Mouse (Mus musculus) ES-E14 (cell line): ENCODE results near the gene Slc12a5. TPM values are rescaled to one million over a fixed set of nuclear protein-coding genes. Genes with fewer than 3 reads are reported as not detected.
A peak's percentile ranks its signal among the peaks of the same experiment; 100 is the strongest.

Source experiments
- DNase-seq: peaks from one replicate; pipeline ENCODE4 v3.0.0-alpha.2; 2013; ENCODE audit warnings: low read depth, low spot score
- H3K27ac ChIP-seq: 2 replicates; pipeline ENCODE4 v1.5.1; 2012; ENCODE audit warnings: low read depth, mild to moderate bottlenecking, low read length, moderate library complexity, mixed read lengths; ENCODE audit not compliant: poor library complexity, insufficient read depth, severe bottlenecking
- H3K36me3 ChIP-seq: 2 replicates; pipeline ENCODE4 v1.6.1; 2012; ENCODE audit warnings: mild to moderate bottlenecking, low read length, moderate library complexity, mixed read lengths; ENCODE audit not compliant: control insufficient read depth, poor library complexity, insufficient read depth, severe bottlenecking
- H3K4me1 ChIP-seq, 2 experiments: fragments of 150-350 bp in 1 of 2; sonication (generic) in 1 of 2; 2 replicates each; pipeline ENCODE4 v1.6.1; 2012; ENCODE audit warnings: low read length in 2 of 2, mild to moderate bottlenecking in 1 of 2, mixed read lengths in 1 of 2; ENCODE audit not compliant: control insufficient read depth in 2 of 2, insufficient read depth in 2 of 2, poor library complexity in 1 of 2
- H3K4me3 ChIP-seq, 2 experiments: fragments of 150-350 bp in 1 of 2; sonication (generic) in 1 of 2; 2 replicates each; pipeline ENCODE4 v1.5.1; 2012; ENCODE audit warnings: low read length in 2 of 2, low read depth in 1 of 2, mild to moderate bottlenecking in 1 of 2, mixed read lengths in 1 of 2; ENCODE audit not compliant: insufficient read depth in 1 of 2, poor library complexity in 1 of 2, severe bottlenecking in 1 of 2
- H3K9ac ChIP-seq: 2 replicates; pipeline ENCODE4 v1.6.1; 2012; ENCODE audit warnings: low read depth, mild to moderate bottlenecking, low read length, mixed read lengths; ENCODE audit not compliant: poor library complexity, insufficient read depth, severe bottlenecking
- H3K9me3 ChIP-seq: fragments of 150-350 bp; sonication (generic); 2 replicates; pipeline ENCODE4 v1.6.1; 2012; ENCODE audit warnings: low read depth, mild to moderate bottlenecking, low read length; ENCODE audit not compliant: control insufficient read depth, insufficient read depth
- CHD2 ChIP-seq: IDR thresholded peaks from 2 replicates; pipeline ENCODE4 v1.6.1; 2014; ENCODE audit warnings: mild to moderate bottlenecking, low read depth, low read length, inconsistent platforms
- HCFC1 ChIP-seq: IDR thresholded peaks from 2 replicates; pipeline ENCODE4 v1.6.1; 2012; ENCODE audit warnings: low read length, inconsistent platforms, borderline replicate concordance; ENCODE audit not compliant: insufficient read depth
- MAFK ChIP-seq: IDR thresholded peaks from 2 replicates; pipeline ENCODE4 v1.6.1; 2014; ENCODE audit warnings: mild to moderate bottlenecking, low read depth, low read length, inconsistent platforms; ENCODE audit not compliant: insufficient read depth
- ZC3H11A ChIP-seq: IDR thresholded peaks from 2 replicates; pipeline ENCODE4 v1.6.1; 2012; ENCODE audit warnings: low read depth, mild to moderate bottlenecking, inconsistent platforms, low read length, borderline replicate concordance
- ZNF384 ChIP-seq: IDR thresholded peaks from 2 replicates; pipeline ENCODE4 v1.6.1; 2012; ENCODE audit warnings: low read depth, low read length, inconsistent platforms
- in situ Hi-C, 2 experiments: fragments of 600-800 bp; cut with MboI; formaldehyde crosslinking; loops; one replicate each; pipeline ENCODE4 v1.15.1; 2025; ENCODE audit warnings: low sequenced_read_pairs in 2 of 2, inconsistent platforms in 1 of 2; ENCODE audit not compliant: unreplicated experiment in 2 of 2
- total RNA-seq: library from RNA; depleted of rRNA; stranded (reverse); fragments of 300-350 nt; gene quantifications from 2 replicates; pipeline ENCODE4 v1.2.3, GENCODE M21; 2012

Gene Slc12a5
- total RNA-seq, 1 experiment: 1.7 TPM

GRCm38 (mm10) chr2:165027163-165027562 lies 66.6 kb downstream of the Slc12a5 start:
- no peak for TF ChIP-seq ZC3H11A
- TF ChIP-seq ZNF384: no peak
- Histone ChIP-seq H3K36me3 (0 out of 2 replicates have a peak, but pooled peaks cover 4% of the 10 kb centered on the region), H3K27ac (no peak overlapping the region), H3K4me3 (no peak overlapping the region), H3K9me3 (no peaks in the 10 kb centered on the region), H3K4me1 (peaks cover 1 to 7% of the 10 kb centered on the region in 2 experiments; a peak in 3 of 4 replicates), H3K9ac (no peak overlapping the region)
- in situ Hi-C loops: no loop called here
- no peak for DNase-seq

- H3K36me3 ChIP-seq: no peaks in the 10 kb centered on the region
- no peak for DNase-seq
- no peak overlapping the region for H3K4me3 ChIP-seq
- H3K4me1 ChIP-seq: peaks cover 1 to 12% of the 10 kb centered on the region in 2 experiments; a peak in 3 of 4 replicates
- H3K9me3 ChIP-seq: no peaks in the 10 kb centered on the region
- in situ Hi-C loops: no loop called here
- TF ChIP-seq MAFK: no peak
- no peak for TF ChIP-seq ZNF384
- no peak for TF ChIP-seq HCFC1
- no peak for TF ChIP-seq ZC3H11A
- no peak for TF ChIP-seq CHD2
- no peak overlapping the region for H3K9ac ChIP-seq
- H3K27ac ChIP-seq: no peak overlapping the region
Measured at GRCm38 (mm10) chr2:165032533-165032932, 71.9 kb downstream of the Slc12a5 start.

GRCm38 (mm10) chr2:165033306-165033705 lies 72.7 kb downstream of the Slc12a5 start:
- peak overlapping the region; percentile 87 to 96; a peak in 2 of 4 replicates for H3K4me3 ChIP-seq
- H3K4me1 ChIP-seq: peaks cover 1 to 12% of the 10 kb centered on the region in 2 experiments; a peak in 3 of 4 replicates
- in situ Hi-C loops: no loop called here
- no peak overlapping the region for H3K27ac ChIP-seq
- H3K9me3 ChIP-seq: no peaks in the 10 kb centered on the region
- TF ChIP-seq ZC3H11A: no peak
- no peak for TF ChIP-seq MAFK
- no peak for TF ChIP-seq ZNF384
- no peak overlapping the region; the same call in 1 of the 2 replicates for H3K9ac ChIP-seq
- DNase-seq: no peak
- no peaks in the 10 kb centered on the region for H3K36me3 ChIP-seq

GRCm38 (mm10) chr2:165034131-165035057 lies 73.8 kb downstream of the Slc12a5 start, which contains the start of gene Ncoa5:
Ncoa5 (minus strand) TSS chr2:165034867.
- H3K9ac ChIP-seq: peak within 1 kb of the TSS; percentile 93
- no peaks in the 10 kb centered on the region for H3K9me3 ChIP-seq
- H3K27ac ChIP-seq: peak within 1 kb of the TSS; percentile 56; the same call in 1 of the 2 replicates
- no peaks in the 10 kb centered on the region for H3K36me3 ChIP-seq
- H3K4me3 ChIP-seq: peak within 1 kb of the TSS; percentile 87 to 96
- peak; percentile 96 for DNase-seq
- H3K4me1 ChIP-seq: peaks cover under 1 to 8% of the 10 kb centered on the region in 2 experiments; a peak in 3 of 4 replicates
- in situ Hi-C loops: no loop called here
- TF ChIP-seq ZC3H11A: no peak
- TF ChIP-seq MAFK: no peak
- TF ChIP-seq HCFC1: peak; percentile 74
- no peak for TF ChIP-seq ZNF384
- TF ChIP-seq CHD2: no peak

- no peaks in the 10 kb centered on the region for H3K9me3 ChIP-seq
- in situ Hi-C loops: no loop called here
- peaks cover 0 to 8% of the 10 kb centered on the region in 2 experiments; a peak in 3 of 4 replicates for H3K4me1 ChIP-seq
- no peak overlapping the region for H3K9ac ChIP-seq
- peak overlapping the region in 1 of 2 experiments; percentile 59; a peak in 2 of 4 replicates for H3K4me3 ChIP-seq
- H3K36me3 ChIP-seq: no peaks in the 10 kb centered on the region
- H3K27ac ChIP-seq: no peak overlapping the region
- TF ChIP-seq MAFK: no peak
- no peak for TF ChIP-seq ZC3H11A
- no peak for TF ChIP-seq HCFC1
- no peak for TF ChIP-seq ZNF384
- TF ChIP-seq CHD2: no peak
- no peak for DNase-seq
Measured at GRCm38 (mm10) chr2:165035058-165035431, 74.4 kb downstream of the Slc12a5 start.
